Mouse (Mus musculus) stomach, embryonic 16.5 days (tissue): ENCODE results near the gene Macrod2. TPM values are rescaled to one million over a fixed set of nuclear protein-coding genes. Genes with fewer than 3 reads are reported as not detected.

Experiments used
- ATAC-seq: fragments of 200-750 bp; cut with Nextera tagmentation; 2 replicates; pipeline ENCODE4 v1.8.0; 2017; ENCODE audit warnings: moderate number of reproducible peaks, moderate TSS enrichment; ENCODE audit not compliant: insufficient read depth, low FRiP score
- H3K27ac ChIP-seq: fragments of 300-500 bp; sonication (generic); 2 replicates; pipeline ENCODE4 v1.5.1; 2014; ENCODE audit warnings: low read length
- H3K27me3 ChIP-seq: fragments of 300-500 bp; sonication (generic); 2 replicates; pipeline ENCODE4 v1.6.1; 2014; ENCODE audit warnings: low read length, control low read depth, mixed read lengths; ENCODE audit not compliant: control insufficient read depth, insufficient read depth
- H3K36me3 ChIP-seq: fragments of 300-500 bp; sonication (generic); 2 replicates; pipeline ENCODE4 v1.6.1; 2014; ENCODE audit warnings: low read length; ENCODE audit not compliant: control insufficient read depth, insufficient read depth
- H3K4me1 ChIP-seq: fragments of 300-500 bp; sonication (generic); 2 replicates; pipeline ENCODE4 v1.6.1; 2014; ENCODE audit warnings: low read length, control low read depth, mixed read lengths; ENCODE audit not compliant: control insufficient read depth, insufficient read depth
- H3K4me2 ChIP-seq: fragments of 300-500 bp; sonication (generic); 2 replicates; pipeline ENCODE4 v1.6.1; 2014; ENCODE audit warnings: low read depth, low read length, mixed read lengths
- H3K4me3 ChIP-seq: fragments of 300-500 bp; sonication (generic); replicated peaks from 2 replicates; pipeline ENCODE4 v1.5.1; 2014; ENCODE audit warnings: mild to moderate bottlenecking, low read length
- H3K9ac ChIP-seq: fragments of 300-500 bp; sonication (generic); 2 replicates; pipeline ENCODE4 v1.6.1; 2014; ENCODE audit warnings: low read length
- H3K9me3 ChIP-seq: fragments of 300-500 bp; sonication (generic); replicated peaks from 2 replicates; pipeline ENCODE4 v1.6.1; 2016; ENCODE audit warnings: low read length, control low read depth; ENCODE audit not compliant: control insufficient read depth
- WGBS: fragments of 180-500 bp; shearing (Covaris S2); extraction: QIAGEN DNeasy Blood & Tissue Kit; methylation state at CpG from one replicate; pipeline ENCODE4 v1.1.7; 2014; 5-methylcytosine and 5-hydroxymethylcytosine counted together
- polyA plus RNA-seq: library from polyadenylated mRNA; unstranded; fragments of >200 nt; fragmentation: Nextera tagmentation; extraction: Ambion mirVana; gene quantifications from 2 replicates; pipeline ENCODE4 v1.2.1, GENCODE M21; 2015

The Macrod2 gene
- polyA plus RNA-seq, 1 experiment from 2014 or later: 45.4 TPM

GRCm38 (mm10) chr2:141673405-141673804 is 1278.3 kb downstream of the Macrod2 start:
- no peak overlapping the region for H3K4me3 ChIP-seq
- 0 out of 2 replicates have a peak, but pooled peaks cover 2% of the 10 kb centered on the region for H3K4me1 ChIP-seq
- no peak overlapping the region for H3K4me2 ChIP-seq
- no peak overlapping the region for H3K9ac ChIP-seq
- H3K27ac ChIP-seq: no peak overlapping the region
- H3K36me3 ChIP-seq: no peaks in the 10 kb centered on the region
- H3K27me3 ChIP-seq: no peaks in the 10 kb centered on the region
- WGBS: 72% methylated on average over 8 of the region's 8 CpGs
- H3K9me3 ChIP-seq: no peaks in the 10 kb centered on the region
- no peak for ATAC-seq

GRCm38 (mm10) chr2:141697541-141697940 is 1302.4 kb downstream of the Macrod2 start:
- H3K9me3 ChIP-seq: 0 out of 2 replicates have a peak, but pooled peaks cover 6% of the 10 kb centered on the region
- no peak overlapping the region for H3K9ac ChIP-seq
- H3K4me2 ChIP-seq: no peak overlapping the region
- H3K36me3 ChIP-seq: no peaks in the 10 kb centered on the region
- H3K4me3 ChIP-seq: no peak overlapping the region
- no peaks in the 10 kb centered on the region for H3K27me3 ChIP-seq
- H3K4me1 ChIP-seq: peaks cover 4% of the 10 kb centered on the region; the same call in 1 of the 2 replicates
- H3K27ac ChIP-seq: no peak overlapping the region
- 82% methylated on average over 3 of the region's 3 CpGs for WGBS
- ATAC-seq: no peak

GRCm38 (mm10) chr2:141698320-141698719 is 1303.2 kb downstream of the Macrod2 start:
- Histone ChIP-seq H3K4me2 (no peak overlapping the region), H3K9ac (no peak overlapping the region), H3K27ac (no peak overlapping the region), H3K4me3 (no peak overlapping the region), H3K9me3 (0 out of 2 replicates have a peak, but pooled peaks cover 6% of the 10 kb centered on the region), H3K4me1 (peaks cover 4% of the 10 kb centered on the region; the same call in 1 of the 2 replicates), H3K36me3 (no peaks in the 10 kb centered on the region), H3K27me3 (no peaks in the 10 kb centered on the region)
- no peak for ATAC-seq
- 66% methylated on average over 4 of the region's 4 CpGs for WGBS

- ATAC-seq: no peak
- Histone ChIP-seq H3K36me3 (no peaks in the 10 kb centered on the region), H3K4me3 (no peak overlapping the region), H3K27me3 (no peaks in the 10 kb centered on the region), H3K4me1 (peaks cover 4% of the 10 kb centered on the region; the same call in 1 of the 2 replicates), H3K9ac (no peak overlapping the region), H3K4me2 (no peak overlapping the region), H3K9me3 (no peaks in the 10 kb centered on the region), H3K27ac (no peak overlapping the region)
- WGBS: 26% methylated on average over 7 of the region's 7 CpGs
These were observed 1305.8 kb downstream of the Macrod2 start for GRCm38 (mm10) chr2:141700759-141701452.

- Histone ChIP-seq H3K36me3 (no peaks in the 10 kb centered on the region), H3K27me3 (no peaks in the 10 kb centered on the region), H3K4me2 (no peak overlapping the region), H3K4me1 (no peaks in the 10 kb centered on the region), H3K9ac (no peak overlapping the region), H3K4me3 (no peak overlapping the region), H3K27ac (no peak overlapping the region), H3K9me3 (no peaks in the 10 kb centered on the region)
- 91% methylated on average over 2 of the region's 2 CpGs for WGBS
- no peak for ATAC-seq
These were observed 1316.7 kb downstream of the Macrod2 start for GRCm38 (mm10) chr2:141711785-141712184.

- ATAC-seq: no peak
- H3K27me3 ChIP-seq: no peaks in the 10 kb centered on the region
- no peaks in the 10 kb centered on the region for H3K4me1 ChIP-seq
- 82% methylated on average over 4 of the region's 4 CpGs for WGBS
- H3K27ac ChIP-seq: no peak overlapping the region
- H3K9ac ChIP-seq: no peak overlapping the region
- H3K36me3 ChIP-seq: no peaks in the 10 kb centered on the region
- no peak overlapping the region for H3K4me3 ChIP-seq
- H3K9me3 ChIP-seq: no peaks in the 10 kb centered on the region
- H3K4me2 ChIP-seq: no peak overlapping the region
These were observed 1317.2 kb downstream of the Macrod2 start for GRCm38 (mm10) chr2:141712265-141712664.

- no peak overlapping the region for H3K4me2 ChIP-seq
- ATAC-seq: no peak
- H3K27me3 ChIP-seq: no peaks in the 10 kb centered on the region
- H3K4me1 ChIP-seq: no peaks in the 10 kb centered on the region
- no peak overlapping the region for H3K9ac ChIP-seq
- no peaks in the 10 kb centered on the region for H3K36me3 ChIP-seq
- no peaks in the 10 kb centered on the region for H3K9me3 ChIP-seq
- H3K4me3 ChIP-seq: no peak overlapping the region
- no peak overlapping the region for H3K27ac ChIP-seq
- 74% methylated on average over 3 of the region's 3 CpGs for WGBS
These were observed 1320.0 kb downstream of the Macrod2 start for GRCm38 (mm10) chr2:141715061-141715460.

- Histone ChIP-seq H3K4me2 (no peak overlapping the region), H3K9ac (no peak overlapping the region), H3K4me1 (no peaks in the 10 kb centered on the region), H3K36me3 (no peaks in the 10 kb centered on the region), H3K4me3 (no peak overlapping the region), H3K27ac (no peak overlapping the region), H3K9me3 (no peaks in the 10 kb centered on the region), H3K27me3 (no peaks in the 10 kb centered on the region)
- whole genome bisulfite sequencing: 76% methylated on average over 3 of the region's 3 CpGs
- no peak for ATAC-seq
These were observed 1327.4 kb downstream of the Macrod2 start for GRCm38 (mm10) chr2:141722531-141722930.

GRCm38 (mm10) chr2:141728998-141729397 is 1333.9 kb downstream of the Macrod2 start:
- H3K36me3 ChIP-seq: no peaks in the 10 kb centered on the region
- 60% methylated on average over 4 of the region's 4 CpGs for WGBS
- no peaks in the 10 kb centered on the region for H3K9me3 ChIP-seq
- no peak overlapping the region for H3K4me2 ChIP-seq
- H3K27ac ChIP-seq: no peak overlapping the region
- no peak overlapping the region for H3K4me3 ChIP-seq
- H3K9ac ChIP-seq: no peak overlapping the region
- no peaks in the 10 kb centered on the region for H3K4me1 ChIP-seq
- no peak for ATAC-seq
- H3K27me3 ChIP-seq: no peaks in the 10 kb centered on the region
